Comparison of ENCODE assay signal across 16 mouse cellular contexts in the genomic region with DNA sequence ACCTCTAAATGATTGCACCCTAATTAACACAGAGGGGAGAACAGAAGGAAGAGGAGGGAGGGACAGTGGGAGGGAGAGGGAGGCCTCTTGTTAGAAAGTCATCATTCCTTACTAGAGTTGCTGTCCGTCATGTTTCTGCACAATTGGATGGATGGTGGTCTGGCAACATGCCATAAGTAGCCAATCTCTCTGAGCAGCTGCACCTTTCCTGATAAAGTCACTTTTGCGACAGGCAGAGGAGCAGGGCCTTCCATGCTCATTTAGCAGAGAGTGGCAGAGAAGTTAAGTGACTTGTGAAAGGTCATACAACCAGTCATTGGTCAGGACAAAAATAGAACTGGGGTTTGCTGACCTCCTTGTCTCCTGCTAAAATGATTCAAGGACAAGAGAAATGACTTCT.
DNase-seq lines count a peak whose midpoint lies in the region; ATAC-seq and TF ChIP-seq lines count a peak whose summit lies in the region.
"Had no signal": no experiment of that assay in that cellular context is flagged by ENCODE, and none has a peak within 500 bp of the region (broad histone marks: within the 10 kb centered on the region; RNA-seq: fewer than 3 reads in every experiment).

No protein-coding gene starts in this region.

- no peak for TF ChIP-seq CTCF in heart, adult 2 months (IDR thresholded peaks at IDR 0.05)

- peak; percentile 14 for DNase-seq in heart, postnatal 4 days
- DNase-seq in heart, adult 2 months = no peak
- DNase-seq in midbrain, embryonic 14.5 days = peak; percentile 14
- DNase-seq in brain, adult 2 months (ENCODE audit: low read depth, low spot score) = peak; percentile 39
- no peak for DNase-seq in urinary bladder, postnatal 4 days (ENCODE audit: low spot score in 2 of 2)
- DNase-seq: gastrocnemius, adult 2 months; heart, adult 11 months; kidney, adult 8-10 months; thymus, postnatal 25 days had no signal

- no peaks in the 10 kb centered on the region for H3K36me3 ChIP-seq in heart, adult 2 months (ENCODE audit: control insufficient read depth, insufficient read depth, low read length)
- no peaks in the 10 kb centered on the region for H3K36me3 ChIP-seq in midbrain, embryonic 14.5 days (ENCODE audit: control insufficient read depth, insufficient read depth, low read length)
- no peaks in the 10 kb centered on the region for H3K36me3 ChIP-seq in midbrain, embryonic 15.5 days (replicated peaks)
- no peaks in the 10 kb centered on the region for H3K36me3 ChIP-seq in myocyte (ENCODE audit: control insufficient read depth, insufficient read depth)
- H3K36me3 ChIP-seq: embryonic facial prominence, embryonic 15.5 days; limb, embryonic 13.5 days had no signal

- no peaks in the 10 kb centered on the region for H3K27me3 ChIP-seq in heart, adult 2 months (ENCODE audit: control insufficient read depth, insufficient read depth, low read length)
- no peaks in the 10 kb centered on the region for H3K27me3 ChIP-seq in midbrain, embryonic 14.5 days (ENCODE audit: control insufficient read depth, insufficient read depth, low read length)
- no peaks in the 10 kb centered on the region for H3K27me3 ChIP-seq in midbrain, embryonic 15.5 days (replicated peaks)
- no peaks in the 10 kb centered on the region for H3K27me3 ChIP-seq in myocyte (ENCODE audit: control insufficient read depth, insufficient read depth, insufficient read length)
- H3K27me3 ChIP-seq: embryonic facial prominence, embryonic 15.5 days; limb, embryonic 13.5 days had no signal

- no peak for TF ChIP-seq POLR2A in heart, adult 2 months (IDR thresholded peaks at IDR 0.05; ENCODE audit: insufficient read depth, low read depth, low read length)
- no peak for TF ChIP-seq POLR2A in myocyte (IDR thresholded peaks at IDR 0.05; ENCODE audit: insufficient read length, low read depth)

- H3K79me2 ChIP-seq in heart, adult 2 months (replicated peaks; ENCODE audit: control insufficient read depth, insufficient read depth, low read length) = no peaks in the 10 kb centered on the region
- peaks cover 45% of the 10 kb centered on the region for H3K79me2 ChIP-seq in myocyte (ENCODE audit: control insufficient read depth, insufficient read depth)

- no peak for ATAC-seq in midbrain, embryonic 14.5 days (ENCODE audit: low FRiP score, low TSS enrichment)
- no peak for ATAC-seq in midbrain, embryonic 15.5 days (replicated peaks)
- ATAC-seq: lung, postnatal 0 days had no signal

- intact Hi-C loops in heart, adult 2 months (cut with DNase I) = no loop called here

- no peak overlapping the region for H3K4me2 ChIP-seq in midbrain, embryonic 14.5 days (ENCODE audit: low read length)
- no peak overlapping the region for H3K4me2 ChIP-seq in midbrain, embryonic 15.5 days
- no peak overlapping the region for H3K4me2 ChIP-seq in myocyte (ENCODE audit: low read depth)
- H3K4me2 ChIP-seq: embryonic facial prominence, embryonic 15.5 days; limb, embryonic 13.5 days had no signal

- no peak overlapping the region for H3K4me3 ChIP-seq in heart, adult 2 months
- no peak overlapping the region for H3K4me3 ChIP-seq in midbrain, embryonic 14.5 days (replicated peaks; ENCODE audit: low read depth, low read length)
- H3K4me3 ChIP-seq in midbrain, embryonic 15.5 days = no peak overlapping the region
- no peak overlapping the region for H3K4me3 ChIP-seq in myocyte
- H3K4me3 ChIP-seq: embryonic facial prominence, embryonic 15.5 days; forebrain, embryonic 10.5 days; gastrocnemius, adult 2 months; limb, embryonic 13.5 days had no signal

- H3K4me1 ChIP-seq in heart, adult 2 months (ENCODE audit: control insufficient read depth, insufficient read depth, low read length) = peaks cover 2% of the 10 kb centered on the region; the same call in 1 of the 2 replicates
- H3K4me1 ChIP-seq in midbrain, embryonic 14.5 days (ENCODE audit: control insufficient read depth, insufficient read depth, low read length) = no peaks in the 10 kb centered on the region
- no peaks in the 10 kb centered on the region for H3K4me1 ChIP-seq in midbrain, embryonic 15.5 days
- H3K4me1 ChIP-seq: embryonic facial prominence, embryonic 15.5 days; forebrain, embryonic 10.5 days; limb, embryonic 13.5 days had no signal

- no peak for TF ChIP-seq EP300 in heart, adult 2 months (IDR thresholded peaks at IDR 0.05; ENCODE audit: insufficient read depth, low read depth, low read length)

- H3ac ChIP-seq in myocyte (ENCODE audit: control insufficient read depth, insufficient read length) = no peak overlapping the region

- no peak overlapping the region for H3K27ac ChIP-seq in heart, adult 2 months
- no peak overlapping the region for H3K27ac ChIP-seq in midbrain, embryonic 14.5 days (replicated peaks; ENCODE audit: low read depth, low read length)
- no peak overlapping the region for H3K27ac ChIP-seq in midbrain, embryonic 15.5 days
- H3K27ac ChIP-seq: embryonic facial prominence, embryonic 15.5 days; forebrain, embryonic 10.5 days; gastrocnemius, adult 2 months; limb, embryonic 13.5 days; liver, embryonic 14.5 days had no signal

- no peak overlapping the region for H3K9ac ChIP-seq in heart, adult 2 months (ENCODE audit: low read depth, low read length)
- no peak overlapping the region for H3K9ac ChIP-seq in midbrain, embryonic 14.5 days (replicated peaks; ENCODE audit: low read length)
- no peak overlapping the region for H3K9ac ChIP-seq in midbrain, embryonic 15.5 days
- H3K9ac ChIP-seq: embryonic facial prominence, embryonic 15.5 days; limb, embryonic 13.5 days; liver, embryonic 14.5 days had no signal

- 24% methylated on average over 2 of the region's 2 CpGs for WGBS in heart, adult 2 months
- WGBS in midbrain, embryonic 14.5 days = 58% methylated on average over 2 of the region's 2 CpGs
- 57% methylated on average over 2 of the region's 2 CpGs for WGBS in midbrain, embryonic 15.5 days

- H3K9me3 ChIP-seq in midbrain, embryonic 14.5 days (ENCODE audit: control insufficient read depth, low read length) = no peaks in the 10 kb centered on the region
- no peaks in the 10 kb centered on the region for H3K9me3 ChIP-seq in midbrain, embryonic 15.5 days
- H3K9me3 ChIP-seq: embryonic facial prominence, embryonic 15.5 days; forebrain, embryonic 10.5 days; limb, embryonic 13.5 days had no signal

TF ChIP-seq in myocyte, 11 proteins besides CTCF, POLR2A, EP300 and RAD21:
- TF ChIP-seq MYOD1 (IDR thresholded peaks at IDR 0.05; ENCODE audit: control insufficient read depth in 1 of 3, insufficient read length in 2 of 3, low read depth in 2 of 3) (peak in 2 of 3 experiments; percentile 59 to 75), MYOG (IDR thresholded peaks at IDR 0.05; ENCODE audit: control insufficient read depth in 1 of 3, insufficient read depth in 1 of 3, insufficient read length in 2 of 3, low read depth in 2 of 3) (peak in 1 of 3 experiments; percentile 63), MAX (IDR thresholded peaks at IDR 0.05; ENCODE audit: low read depth) (no peak)

Comparison
In these comparisons a context has a peak if more than half of its experiments do, and no peak if none do; other contexts are left out.
1. DNase-seq: peak in heart, postnatal 4 days (single experiment), midbrain, embryonic 14.5 days (single experiment) and brain, adult 2 months (single experiment); none in heart, adult 2 months (0 of 2) and urinary bladder, postnatal 4 days (0 of 2).